Mouse (Mus musculus): ENCODE measurements around the gene Ikzf3. TPM values are rescaled to one million over a fixed set of nuclear protein-coding genes. Genes with fewer than 3 reads are reported as not detected.

Gene Ikzf3
- 0.25 and 0.34 TPM in 2 replicates for polyA plus RNA-seq (2016; fragmentation: Nextera tagmentation; extraction: Ambion mirVana)

- H3K27ac ChIP-seq, result no peak within 1 kb of the TSS
- H3K4me3 ChIP-seq, result peak within 1 kb of the TSS; percentile 40
- ATAC-seq (ENCODE audit: low FRiP score, low read depth), result 0 out of 2 replicates have a peak, but pooled peaks have one; percentile 21
- H3K4me1 ChIP-seq, result peaks cover 11% of the 10 kb centered on the region; the same call in 1 of the 2 replicates
- WGBS, result 1% methylated on average over 58 of the region's 58 CpGs
- H3K36me3 ChIP-seq, result no peaks in the 10 kb centered on the region
- H3K9ac ChIP-seq, result peak within 1 kb of the TSS; percentile 57
- H3K27me3 ChIP-seq (replicated peaks), result peaks cover 77% of the 10 kb centered on the region
- peak within 1 kb of the TSS; percentile 86 for H3K4me2 ChIP-seq (replicated peaks)
- H3K9me3 ChIP-seq, result no peaks in the 10 kb centered on the region
Measured at GRCm38 (mm10) chr11:98545711-98546231, at the start of gene Ikzf3. Ikzf3 (minus strand) TSS chr11:98546031.

- Histone ChIP-seq H3K9me3 (no peaks in the 10 kb centered on the region), H3K4me3 (no peak overlapping the region), H3K9ac (no peak overlapping the region), H3K36me3 (no peaks in the 10 kb centered on the region), H3K27ac (no peak overlapping the region), H3K27me3 (replicated peaks) (peaks cover 16% of the 10 kb centered on the region), H3K4me1 (no peaks in the 10 kb centered on the region), H3K4me2 (replicated peaks) (no peak overlapping the region)
- no peak for ATAC-seq (ENCODE audit: low FRiP score, low read depth)
- WGBS, result 80% methylated on average over 10 of the region's 10 CpGs
Measured at GRCm38 (mm10) chr11:98595473-98595872, 49.6 kb upstream of the Ikzf3 start.

GRCm38 (mm10) chr11:98595021-98595420, 49.2 kb upstream of the Ikzf3 start:
- no peaks in the 10 kb centered on the region for H3K4me1 ChIP-seq
- WGBS, result 75% methylated on average over 6 of the region's 6 CpGs
- no peak overlapping the region for H3K4me2 ChIP-seq (replicated peaks)
- H3K9me3 ChIP-seq, result no peaks in the 10 kb centered on the region
- peaks cover 13% of the 10 kb centered on the region for H3K27me3 ChIP-seq (replicated peaks)
- no peak overlapping the region for H3K27ac ChIP-seq
- H3K36me3 ChIP-seq, result no peaks in the 10 kb centered on the region
- no peak for ATAC-seq (ENCODE audit: low FRiP score, low read depth)
- H3K9ac ChIP-seq, result no peak overlapping the region
- H3K4me3 ChIP-seq, result no peak overlapping the region

- ATAC-seq (ENCODE audit: low FRiP score, low read depth), result no peak
- 72% methylated on average over 19 of the region's 19 CpGs for WGBS
- Histone ChIP-seq H3K9me3 (no peaks in the 10 kb centered on the region), H3K4me2 (replicated peaks) (no peak overlapping the region), H3K27ac (no peak overlapping the region), H3K9ac (no peak overlapping the region), H3K36me3 (no peaks in the 10 kb centered on the region), H3K4me3 (no peak overlapping the region), H3K4me1 (peaks cover 15% of the 10 kb centered on the region), H3K27me3 (replicated peaks) (no peaks in the 10 kb centered on the region)
Measured at GRCm38 (mm10) chr11:98590548-98591445, 45.0 kb upstream of the Ikzf3 start.

GRCm38 (mm10) chr11:98589306-98589705, 43.5 kb upstream of the Ikzf3 start:
- WGBS, result 86% methylated on average over 8 of the region's 8 CpGs
- Histone ChIP-seq H3K27ac (no peak overlapping the region), H3K4me3 (no peak overlapping the region), H3K4me1 (peaks cover 27% of the 10 kb centered on the region), H3K36me3 (no peaks in the 10 kb centered on the region), H3K9ac (no peak overlapping the region), H3K9me3 (no peaks in the 10 kb centered on the region), H3K27me3 (replicated peaks) (no peaks in the 10 kb centered on the region), H3K4me2 (replicated peaks) (no peak overlapping the region)
- ATAC-seq (ENCODE audit: low FRiP score, low read depth), result no peak

- H3K4me3 ChIP-seq, result no peak overlapping the region
- ATAC-seq (ENCODE audit: low FRiP score, low read depth), result no peak
- H3K27ac ChIP-seq, result no peak overlapping the region
- no peaks in the 10 kb centered on the region for H3K27me3 ChIP-seq (replicated peaks)
- peaks cover 27% of the 10 kb centered on the region for H3K4me1 ChIP-seq
- no peaks in the 10 kb centered on the region for H3K36me3 ChIP-seq
- no peak overlapping the region for H3K9ac ChIP-seq
- WGBS, result 65% methylated on average over 6 of the region's 6 CpGs
- H3K4me2 ChIP-seq (replicated peaks), result no peak overlapping the region
- no peaks in the 10 kb centered on the region for H3K9me3 ChIP-seq
Measured at GRCm38 (mm10) chr11:98588833-98589281, 43.0 kb upstream of the Ikzf3 start.

GRCm38 (mm10) chr11:98587684-98588546, 42.1 kb upstream of the Ikzf3 start:
- no peak overlapping the region for H3K27ac ChIP-seq
- no peaks in the 10 kb centered on the region for H3K9me3 ChIP-seq
- H3K4me1 ChIP-seq, result peaks cover 27% of the 10 kb centered on the region
- no peaks in the 10 kb centered on the region for H3K27me3 ChIP-seq (replicated peaks)
- H3K4me2 ChIP-seq (replicated peaks), result peak overlapping the region; percentile 92
- 0 out of 2 replicates have a peak overlapping the region, but pooled peaks have one; percentile 10 for H3K9ac ChIP-seq
- ATAC-seq (ENCODE audit: low FRiP score, low read depth), result no peak
- peak overlapping the region; percentile 84 for H3K4me3 ChIP-seq
- 7% methylated on average over 20 of the region's 20 CpGs for WGBS
- H3K36me3 ChIP-seq, result peaks cover 7% of the 10 kb centered on the region

- Histone ChIP-seq H3K4me1 (peaks cover 27% of the 10 kb centered on the region), H3K4me3 (peak within 1 kb of the TSS; percentile 84), H3K9ac (peak within 1 kb of the TSS; percentile 91), H3K27ac (no peak within 1 kb of the TSS; the same call in 1 of the 2 replicates), H3K36me3 (peaks cover 16% of the 10 kb centered on the region), H3K27me3 (replicated peaks) (no peaks in the 10 kb centered on the region), H3K9me3 (no peaks in the 10 kb centered on the region), H3K4me2 (replicated peaks) (peak within 1 kb of the TSS; percentile 92)
- under 1% methylated on average over 49 of the region's 49 CpGs for WGBS
- peak; percentile 94 for ATAC-seq (ENCODE audit: low FRiP score, low read depth)
Measured at GRCm38 (mm10) chr11:98586892-98587563, 41.2 kb upstream of the Ikzf3 start, which contains the start of gene Ormdl3. Ormdl3 (minus strand) TSS chr11:98587368.

- H3K36me3 ChIP-seq, result peaks cover 22% of the 10 kb centered on the region
- H3K4me1 ChIP-seq, result peaks cover 27% of the 10 kb centered on the region
- no peaks in the 10 kb centered on the region for H3K9me3 ChIP-seq
- peak overlapping the region; percentile 84 for H3K4me3 ChIP-seq
- H3K9ac ChIP-seq, result peak overlapping the region; percentile 91
- 3% methylated on average over 22 of the region's 22 CpGs for WGBS
- H3K27me3 ChIP-seq (replicated peaks), result no peaks in the 10 kb centered on the region
- peak; percentile 42 for ATAC-seq (ENCODE audit: low FRiP score, low read depth)
- H3K4me2 ChIP-seq (replicated peaks), result peak overlapping the region; percentile 92
- H3K27ac ChIP-seq, result no peak overlapping the region
Measured at GRCm38 (mm10) chr11:98586087-98586891, 40.5 kb upstream of the Ikzf3 start.

- 98% methylated on average over 6 of the region's 6 CpGs for WGBS
- no peak overlapping the region for H3K27ac ChIP-seq
- H3K4me3 ChIP-seq, result no peak overlapping the region
- H3K9ac ChIP-seq, result no peak overlapping the region
- ATAC-seq (ENCODE audit: low FRiP score, low read depth), result no peak
- H3K27me3 ChIP-seq (replicated peaks), result no peaks in the 10 kb centered on the region
- H3K4me1 ChIP-seq, result peaks cover 27% of the 10 kb centered on the region
- peaks cover 35% of the 10 kb centered on the region for H3K36me3 ChIP-seq
- no peaks in the 10 kb centered on the region for H3K9me3 ChIP-seq
- peak overlapping the region; percentile 92; the same call in 1 of the 2 replicates for H3K4me2 ChIP-seq (replicated peaks)
Measured at GRCm38 (mm10) chr11:98584629-98585177, 38.9 kb upstream of the Ikzf3 start.

Data from neural tube, embryonic 12.5 days (tissue).